Mouse (Mus musculus) yolk sac, embryonic 10.5 days (tissue): ENCODE data around the gene Rcor2.

Source experiments
- DNase-seq: peaks from one replicate; pipeline ENCODE4 v3.0.0-alpha.2; 2017; ENCODE audit warnings: low spot score

Rcor2 gene

GRCm38 (mm10) chr19:7265478-7266191, 1.5 kb upstream of the Rcor2 start:
- DNase-seq: no peak

DNA sequence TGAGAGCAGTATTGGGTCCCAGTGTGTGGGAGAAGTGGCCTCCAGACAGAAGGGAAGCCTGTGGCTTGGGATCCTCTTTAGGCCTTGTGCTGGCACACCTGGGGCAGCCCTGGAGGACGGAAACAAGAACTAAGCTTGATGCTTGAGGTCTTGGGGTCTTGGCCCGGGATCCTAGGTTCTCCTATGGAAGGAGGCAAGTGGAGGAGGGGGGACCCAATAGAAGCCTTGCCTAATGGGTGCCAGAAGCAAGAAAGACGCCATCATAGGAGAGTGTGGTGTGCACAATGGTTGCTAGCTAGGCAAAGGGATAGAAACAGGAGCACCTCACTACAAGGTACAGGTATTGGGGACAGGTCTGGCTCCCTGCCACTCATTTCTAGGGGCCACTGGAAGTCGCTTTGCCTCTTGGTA, 699 bp upstream of the Rcor2 start:
- DNase-seq: no peak

DNA sequence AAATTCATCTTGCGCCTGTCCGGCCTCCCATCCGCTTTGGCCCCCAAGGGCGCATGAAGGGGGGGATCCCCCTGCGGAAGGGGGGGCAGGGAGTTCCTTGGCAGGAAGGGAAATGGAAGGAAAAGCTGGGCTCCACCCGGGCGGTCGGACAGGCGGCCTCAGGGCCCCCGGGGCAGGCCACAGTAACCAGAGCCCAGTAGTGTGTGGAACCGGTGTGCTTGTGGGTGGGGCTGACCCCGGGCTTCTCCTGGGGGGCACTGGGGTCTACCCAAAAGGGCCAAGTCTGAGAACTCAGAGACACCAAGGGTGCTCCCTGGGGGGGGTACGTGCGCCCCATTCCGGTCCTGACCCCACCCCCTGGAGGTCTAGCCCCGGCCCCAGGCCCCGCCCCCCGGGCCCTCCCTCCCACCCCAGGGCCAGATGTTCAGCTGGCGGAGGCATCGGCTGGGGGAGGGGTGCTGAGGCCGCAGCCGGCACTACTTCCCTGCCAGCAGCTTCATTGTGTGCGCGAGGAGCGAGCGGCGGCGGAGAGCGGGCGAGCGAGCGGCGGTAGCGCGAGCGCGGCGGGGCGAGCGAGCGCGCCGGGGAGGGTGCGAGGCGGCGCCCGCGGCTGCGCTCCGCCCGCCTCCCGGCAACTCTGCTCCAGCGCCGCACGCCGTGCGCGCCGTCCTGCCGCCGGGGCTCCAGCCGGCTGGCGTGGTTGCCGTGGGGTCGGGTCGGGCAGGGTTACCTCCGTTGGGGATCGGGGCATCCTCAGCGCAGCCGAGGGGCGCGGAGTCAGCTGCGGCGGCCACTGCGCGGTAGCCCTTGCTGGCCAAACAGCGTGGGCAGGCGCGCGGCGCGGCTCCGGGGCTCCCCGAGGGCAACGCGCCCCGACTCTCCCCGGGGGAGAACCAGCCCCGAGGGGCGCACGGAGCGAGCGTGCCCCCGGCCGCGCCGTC, 926 bp downstream of the Rcor2 start:
- peak; percentile 90 for DNase-seq

DNA sequence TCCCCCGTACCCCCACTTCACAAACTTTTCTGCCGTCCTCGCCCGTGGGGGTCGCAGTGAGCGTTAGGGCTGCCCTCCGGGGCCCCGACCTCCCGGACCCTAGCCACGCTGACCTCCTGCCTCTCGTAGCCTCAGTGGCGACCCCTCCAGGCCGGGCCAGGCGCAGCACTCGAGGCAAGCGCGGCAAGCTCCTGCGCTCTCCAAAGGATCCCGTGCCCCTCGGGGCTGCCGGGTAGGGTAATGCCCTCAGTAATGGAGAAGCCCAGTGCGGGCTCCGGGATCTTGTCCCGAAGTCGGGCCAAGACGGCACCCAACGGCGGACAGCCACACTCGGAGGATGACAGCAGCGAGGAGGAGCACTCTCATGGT, 1.6 kb downstream of the Rcor2 start:
- peak; percentile 78 for DNase-seq

GRCm38 (mm10) chr19:7269290-7270044, 2.3 kb downstream of the Rcor2 start:
- no peak for DNase-seq

DNA sequence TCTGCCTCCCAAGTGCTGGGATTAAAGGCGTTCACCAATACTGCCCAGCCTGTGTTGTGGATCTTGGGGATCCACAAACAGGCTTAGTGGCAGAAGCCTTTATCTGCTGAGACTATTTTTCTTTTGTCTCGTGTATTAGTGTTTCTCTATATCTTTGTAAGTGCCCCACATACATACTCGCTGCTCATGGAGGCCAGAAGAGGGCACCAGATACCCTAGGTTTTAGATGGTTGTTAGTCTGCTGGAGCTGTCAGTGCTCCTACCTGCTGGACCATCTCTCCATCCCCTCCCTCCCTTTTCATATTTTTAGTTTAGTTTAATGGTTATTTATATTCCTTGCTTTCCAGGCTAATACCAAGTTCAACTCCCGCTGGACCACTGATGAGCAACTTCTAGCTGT, 6.4 kb downstream of the Rcor2 start:
- DNase-seq: no peak

DNA sequence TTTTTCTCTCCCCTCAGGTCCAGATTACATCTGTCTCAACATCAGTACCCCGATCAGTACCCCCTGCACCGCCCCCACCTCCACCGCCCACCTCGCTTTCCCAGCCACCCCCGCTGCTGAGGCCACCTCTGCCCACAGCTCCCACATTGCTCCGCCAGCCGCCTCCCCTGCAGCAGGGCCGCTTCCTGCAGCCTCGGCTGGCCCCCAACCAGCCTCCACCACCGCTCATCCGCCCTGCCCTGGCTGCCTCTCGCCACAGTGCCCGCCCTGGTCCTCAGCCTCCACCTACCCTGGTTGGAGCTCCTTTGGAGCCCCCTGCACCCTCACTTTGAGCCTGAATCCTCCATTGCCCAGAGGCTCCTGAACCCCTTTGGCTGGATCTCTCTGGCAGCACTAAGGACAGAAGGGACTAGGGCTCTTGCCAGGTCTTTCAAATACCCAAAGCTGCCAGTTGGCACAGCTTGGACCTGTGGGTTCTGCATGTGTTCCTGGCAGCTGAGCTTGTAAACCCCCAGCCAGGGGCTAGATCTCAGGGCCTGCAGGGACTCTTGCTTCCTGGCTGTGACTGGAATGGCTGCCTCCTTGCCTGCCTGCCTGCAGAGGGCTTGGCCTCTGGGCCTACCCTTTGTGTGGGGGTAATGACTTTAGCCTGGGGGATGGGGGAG, 7.3 kb downstream of the Rcor2 start:
- DNase-seq: no peak

DNA sequence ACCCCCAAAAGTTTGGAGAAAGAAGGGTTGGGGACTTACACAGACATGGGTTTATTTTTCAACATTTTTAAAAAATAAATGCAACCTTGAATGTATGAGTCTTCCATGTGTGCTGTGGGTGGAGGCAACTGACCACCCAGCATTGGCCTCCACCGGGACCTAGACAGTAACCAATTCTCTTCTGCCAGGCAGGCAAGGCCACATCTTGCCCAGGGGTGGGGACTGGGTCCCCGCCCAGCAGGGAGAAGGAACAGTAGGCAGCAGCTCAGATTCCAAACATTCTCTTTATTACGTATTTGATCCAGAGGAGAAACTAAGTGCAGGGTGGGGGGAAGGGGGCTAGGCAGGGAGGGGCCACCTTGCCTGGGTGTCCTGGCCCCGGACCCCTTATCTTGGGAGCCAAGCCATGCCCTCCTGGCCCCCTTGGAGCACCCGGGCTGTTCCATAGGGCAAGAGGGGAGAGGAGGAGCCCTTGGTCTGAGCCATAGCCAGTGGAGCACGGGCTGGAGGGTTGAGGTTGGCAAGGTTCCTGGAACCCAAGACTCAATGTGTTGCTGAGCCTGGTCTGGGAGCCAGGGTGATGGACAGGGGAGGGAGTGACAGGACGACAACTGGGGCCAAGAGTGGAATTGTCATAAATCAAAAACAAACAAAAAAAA, 8.1 kb downstream of the Rcor2 start:
- no peak for DNase-seq

- DNase-seq: no peak
Observed at GRCm38 (mm10) chr19:7276053-7276659, 9.0 kb downstream of the Rcor2 start.

DNA sequence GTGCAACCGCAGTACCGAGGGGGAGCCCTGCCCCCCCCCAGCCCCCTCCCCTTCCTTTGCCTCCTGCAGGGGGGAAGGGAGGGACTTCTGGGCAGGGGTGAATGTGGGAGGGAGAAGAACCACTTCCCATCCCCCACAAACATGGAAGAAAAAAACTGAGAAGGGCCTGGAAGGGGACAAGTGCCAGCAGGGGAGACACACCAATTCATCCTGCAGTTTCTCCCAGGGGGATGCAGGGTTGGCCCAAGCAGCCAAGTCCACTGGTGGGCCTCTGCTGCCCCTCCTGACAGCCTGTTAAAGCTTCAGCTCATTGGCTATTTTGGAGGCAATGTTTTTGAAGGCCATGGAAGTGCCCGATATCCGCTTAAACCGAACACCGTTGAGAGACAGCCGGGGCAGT, 9.7 kb downstream of the Rcor2 start:
- DNase-seq: no peak

GRCm38 (mm10) chr19:7278200-7278906, 11.2 kb downstream of the Rcor2 start:
- DNase-seq: no peak

- DNase-seq: no peak
Observed at GRCm38 (mm10) chr19:7279114-7279513, 12.0 kb downstream of the Rcor2 start.

DNA sequence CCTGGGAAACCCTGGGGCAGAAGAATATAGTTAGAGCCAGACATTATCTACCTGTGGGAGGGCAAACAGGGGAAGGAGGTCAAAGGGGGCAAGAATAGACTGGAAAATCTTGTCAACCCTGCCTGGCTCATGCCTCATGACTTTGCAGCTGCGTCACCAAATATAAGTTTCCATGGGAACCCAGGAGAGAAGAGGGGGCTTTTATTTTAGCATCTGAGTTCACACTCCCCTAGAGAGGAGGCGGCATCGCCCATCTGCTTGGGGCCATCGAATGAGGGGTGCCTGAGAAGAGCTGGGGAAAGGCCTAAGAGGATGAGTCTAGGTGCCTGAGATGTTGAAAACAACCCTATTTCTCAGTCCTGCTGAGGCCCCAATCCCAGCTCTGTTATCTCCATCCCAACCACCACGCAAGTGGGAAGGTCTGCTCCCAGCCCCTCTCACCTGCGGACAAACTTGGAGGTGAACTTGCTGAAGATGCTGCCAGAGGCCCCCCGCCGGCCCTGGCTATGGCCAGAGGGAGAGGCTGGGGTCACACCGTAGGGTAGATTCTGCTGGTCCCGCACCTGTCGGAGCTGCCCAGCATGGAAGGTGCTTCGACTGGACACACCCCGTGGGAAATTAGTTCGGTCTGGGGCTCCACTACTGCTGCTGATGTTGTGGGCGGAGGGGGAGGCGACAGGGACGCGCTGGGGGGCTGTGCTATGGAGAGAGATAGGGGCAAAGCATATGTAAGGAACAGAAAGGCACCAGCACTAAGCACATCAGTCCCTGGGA, 13.6 kb downstream of the Rcor2 start:
- DNase-seq: no peak

DNA sequence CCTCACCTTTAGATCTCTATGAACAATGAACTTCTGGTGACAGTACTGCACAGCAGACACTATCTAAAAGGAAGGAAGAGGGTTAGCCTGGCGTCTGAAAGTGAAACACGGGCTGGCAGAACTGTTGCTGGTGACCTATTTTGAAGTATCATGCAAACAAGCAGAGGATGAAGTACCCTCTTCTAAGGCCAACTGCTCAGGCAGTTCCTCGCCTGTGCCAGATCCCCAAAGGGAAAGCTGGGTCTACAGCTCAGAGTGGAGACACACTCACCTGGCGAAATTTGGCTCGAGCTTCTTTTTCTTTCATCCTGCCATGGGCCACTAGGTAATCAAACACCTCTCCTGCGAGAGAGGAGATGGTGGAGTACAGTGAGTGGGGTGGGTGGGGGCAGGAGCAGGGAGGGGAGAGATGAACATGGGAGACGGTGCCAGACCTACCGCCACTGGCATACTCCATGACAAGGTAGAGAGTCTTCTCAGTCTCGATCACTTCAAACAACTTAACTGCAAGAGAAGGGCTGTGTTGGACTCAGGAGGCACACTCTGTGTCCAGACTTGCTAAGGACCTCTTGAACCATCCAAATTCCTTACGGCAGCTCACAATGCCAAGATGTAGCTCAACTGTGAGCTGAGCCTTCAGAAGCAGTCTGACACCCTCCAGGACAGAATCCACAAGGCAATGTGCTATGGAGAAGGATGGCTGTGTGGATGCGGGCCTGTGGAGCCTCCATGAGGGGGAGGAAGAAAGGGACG, 19.6 kb downstream of the Rcor2 start:
- no peak for DNase-seq

DNA sequence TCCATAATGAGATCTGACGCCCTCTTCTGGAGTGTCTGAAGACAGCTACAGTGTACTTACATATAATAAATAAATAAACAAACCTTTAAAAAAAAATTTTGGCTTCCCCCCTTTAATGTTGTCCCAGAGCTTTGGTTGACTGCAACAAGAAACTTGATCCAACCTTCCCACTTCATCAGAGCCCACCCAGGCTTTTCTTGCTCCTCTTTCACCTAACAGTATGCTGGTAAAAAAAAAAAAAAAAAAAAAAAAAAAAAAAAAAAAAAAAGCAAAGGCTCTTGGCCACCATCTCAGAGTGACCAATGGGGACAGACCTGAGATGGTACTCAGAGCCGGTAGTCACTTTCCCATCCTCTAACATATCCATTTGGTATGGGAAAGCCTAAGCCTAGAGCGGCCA, 21.2 kb downstream of the Rcor2 start:
- DNase-seq: no peak

DNA sequence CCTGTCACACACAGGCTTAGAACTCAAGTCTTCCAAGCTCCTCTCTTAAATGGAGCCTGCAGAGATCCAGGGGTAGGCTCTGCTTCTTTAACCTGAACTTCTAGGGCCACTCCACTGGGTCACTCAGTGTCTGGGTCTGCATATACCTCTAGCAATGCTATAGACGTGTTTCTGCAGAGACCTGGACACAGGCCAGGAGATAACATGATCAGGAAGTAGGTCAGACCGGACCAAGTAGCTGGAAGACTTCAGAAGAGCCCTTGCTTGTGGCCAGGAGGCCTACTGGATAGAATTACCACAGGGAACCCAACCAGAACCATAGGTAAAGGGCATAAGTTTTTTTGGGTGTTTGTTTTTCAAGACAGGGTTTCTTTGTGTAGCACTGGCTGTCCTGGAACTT, 22.6 kb downstream of the Rcor2 start:
- no peak for DNase-seq

DNA sequence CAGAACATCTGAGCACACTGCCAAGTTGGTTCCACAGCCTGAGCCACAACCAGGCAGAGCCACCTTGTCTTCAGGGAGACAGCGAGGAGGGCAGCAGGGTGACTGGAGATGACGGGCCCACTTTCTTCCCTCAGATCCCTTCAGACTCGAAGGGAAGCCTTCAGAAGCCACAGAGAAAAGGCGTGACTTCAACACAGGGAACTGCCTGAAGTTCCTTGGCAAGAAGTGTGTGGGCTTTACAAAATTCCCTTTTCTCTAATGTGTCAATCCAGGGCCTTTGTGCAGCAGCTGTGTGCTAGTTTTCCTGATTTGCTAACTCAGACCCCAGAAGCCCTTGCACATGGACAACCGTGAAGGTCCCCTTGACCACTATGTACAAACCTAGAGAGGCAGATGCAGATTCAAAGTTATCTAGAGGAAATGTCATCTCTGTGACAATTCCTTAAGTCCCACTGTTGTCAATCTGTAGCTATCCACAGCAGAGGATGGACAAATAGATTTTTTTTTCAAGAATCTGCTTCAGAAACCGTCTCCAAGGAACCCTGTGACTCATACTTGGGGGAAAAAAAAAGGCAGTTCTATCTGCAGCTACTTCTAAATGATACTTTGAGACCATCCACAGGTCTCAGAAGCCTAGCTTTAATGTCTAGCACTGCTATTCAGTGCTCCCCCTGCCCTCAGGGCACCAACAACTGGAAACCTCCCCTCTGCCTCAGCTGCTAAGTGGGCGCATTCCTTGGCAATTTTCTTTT, 25.0 kb downstream of the Rcor2 start:
- DNase-seq: no peak
